Mouse (Mus musculus) kidney, adult 10 weeks (tissue): Measurements from ENCODE around the gene Olfr883. TPM values are rescaled to one million over a fixed set of nuclear protein-coding genes. Genes with fewer than 3 reads are reported as not detected.

Experiments used
- polyA plus RNA-seq: library from polyadenylated mRNA; stranded (reverse); fragments of 350-450 nt; fragmentation: Illumina TruSeq; extraction: RNeasy Lipid Tissue Mini Kit (QIAGEN cat#74804); gene quantifications from one replicate; pipeline ENCODE4 v1.2.3, GENCODE M21; 2014; ENCODE audit warnings: low read depth, low replicate concordance

The Olfr883 gene
- polyA plus RNA-seq = not detected

GRCm38 (mm10) chr9:38025508-38025907 is at the start of gene Olfr883:
Gene Olfr883 (plus strand): TSS chr9:38025808.

GRCm38 (mm10) chr9:37991525-37991924 is 34.1 kb upstream of the Olfr883 start, which contains the start of gene Olfr881:
Gene Olfr881 (plus strand): TSS chr9:37991825.

GRCm38 (mm10) chr9:38046255-38046654 is 20.6 kb downstream of the Olfr883 start, which contains the start of gene Olfr884:
Gene Olfr884 (plus strand): TSS chr9:38046555.

DNA sequence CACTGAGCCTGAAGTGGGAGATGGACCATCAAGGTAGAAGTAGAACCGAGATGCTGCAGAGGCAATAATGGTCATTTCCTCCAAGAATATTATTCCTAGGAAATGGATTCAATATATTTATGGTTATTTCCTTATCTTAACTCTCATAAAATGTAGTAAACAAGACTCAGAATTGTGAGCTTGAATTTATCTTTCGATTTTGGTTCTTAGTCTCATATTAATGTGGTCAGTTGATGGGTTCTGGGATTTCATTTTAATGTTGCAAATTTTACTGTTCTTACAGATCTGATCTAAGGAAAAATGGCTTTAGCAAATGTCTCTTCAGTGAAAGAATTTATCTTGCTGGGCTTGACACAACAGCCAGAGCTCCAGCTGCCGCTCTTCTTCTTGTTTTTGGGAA is 35.4 kb downstream of the Olfr883 start, which contains the start of gene Olfr885:
Gene Olfr885, plus strand, starts transcription at position 301 of the 400 bp plus-strand sequence.

Other genes starting within 250 kb of the Olfr883 start
- gene Olfr876, start 222.8 kb upstream of the Olfr883 start, polyA plus RNA-seq = not detected
- gene Olfr877, start 171.5 kb upstream of the Olfr883 start, polyA plus RNA-seq = not detected
- not detected for gene Olfr145, start 129.1 kb upstream of the Olfr883 start, polyA plus RNA-seq
- gene Olfr878, start 108.0 kb upstream of the Olfr883 start, polyA plus RNA-seq = not detected
- gene Olfr881, start 34.0 kb upstream of the Olfr883 start, polyA plus RNA-seq = not detected
- gene Olfr884, start 20.7 kb downstream of the Olfr883 start, polyA plus RNA-seq = not detected
- gene Olfr885, start 35.5 kb downstream of the Olfr883 start, polyA plus RNA-seq = not detected
- gene Olfr887, start 58.3 kb downstream of the Olfr883 start, polyA plus RNA-seq = not detected
- not detected for gene Olfr888, start 82.3 kb downstream of the Olfr883 start, polyA plus RNA-seq
- not detected for gene Olfr889, start 89.4 kb downstream of the Olfr883 start, polyA plus RNA-seq
- not detected for gene Olfr890, start 116.7 kb downstream of the Olfr883 start, polyA plus RNA-seq
- gene Olfr891, start 155.0 kb downstream of the Olfr883 start, polyA plus RNA-seq = not detected
- not detected for gene Olfr893, start 182.6 kb downstream of the Olfr883 start, polyA plus RNA-seq
- gene Olfr894, start 192.2 kb downstream of the Olfr883 start, polyA plus RNA-seq = not detected
- gene Olfr143, start 227.0 kb downstream of the Olfr883 start, polyA plus RNA-seq = not detected
- gene Olfr895, start 242.0 kb downstream of the Olfr883 start, polyA plus RNA-seq = not detected